Mouse (Mus musculus) myocyte (in vitro differentiated cells): ENCODE data around the gene Gldc. TPM values are rescaled to one million over a fixed set of nuclear protein-coding genes. Genes with fewer than 3 reads are reported as not detected.

Source experiments
- H3K27me3 ChIP-seq: one replicate; pipeline ENCODE4 v1.6.1; 2011; ENCODE audit not compliant: control insufficient read depth, insufficient read depth, insufficient read length
- H3K36me3 ChIP-seq: one replicate; pipeline ENCODE4 v1.6.1; 2011; ENCODE audit not compliant: control insufficient read depth, insufficient read depth
- H3K4me2 ChIP-seq: one replicate; pipeline ENCODE4 v1.6.1; 2011; ENCODE audit warnings: low read depth, control low read depth
- H3K4me3 ChIP-seq: one replicate; pipeline ENCODE4 v1.5.1; 2011; ENCODE audit warnings: mild to moderate bottlenecking, control low read depth, moderate library complexity
- H3K79me2 ChIP-seq: one replicate; pipeline ENCODE4 v1.6.1; 2011; ENCODE audit not compliant: control insufficient read depth, insufficient read depth
- H3ac ChIP-seq: one replicate; pipeline ENCODE4 v1.6.1; 2011; ENCODE audit not compliant: control insufficient read depth, insufficient read length
- CEBPB ChIP-seq: IDR thresholded peaks from 2 replicates; pipeline ENCODE4 v1.6.1; 2011; ENCODE audit warnings: mild to moderate bottlenecking, moderate library complexity; ENCODE audit not compliant: poor library complexity, insufficient read depth, severe bottlenecking
- E2F4 ChIP-seq: IDR thresholded peaks from one replicate; pipeline ENCODE4 v1.6.1; 2011; ENCODE audit warnings: mild to moderate bottlenecking, control low read depth, moderate library complexity; ENCODE audit not compliant: insufficient read depth
- MAX ChIP-seq: IDR thresholded peaks from one replicate; pipeline ENCODE4 v1.6.1; 2011; ENCODE audit warnings: low read depth, mild to moderate bottlenecking, control low read depth
- MYOD1 ChIP-seq, 3 experiments: IDR thresholded peaks; one replicate each; pipeline ENCODE4 v1.6.1; 2011; ENCODE audit warnings: control low read depth in 2 of 3, low read depth in 2 of 3, mild to moderate bottlenecking in 2 of 3, moderate library complexity in 1 of 3; ENCODE audit not compliant: insufficient read length in 2 of 3, control insufficient read depth in 1 of 3
- MYOG ChIP-seq, 3 experiments: IDR thresholded peaks; one replicate each; pipeline ENCODE4 v1.6.1; 2011; ENCODE audit warnings: control low read depth in 2 of 3, low read depth in 2 of 3, mild to moderate bottlenecking in 2 of 3; ENCODE audit not compliant: insufficient read length in 2 of 3, control insufficient read depth in 1 of 3, insufficient read depth in 1 of 3
- POLR2A ChIP-seq: IDR thresholded peaks from one replicate; pipeline ENCODE4 v1.6.1; 2011; ENCODE audit warnings: low read depth, mild to moderate bottlenecking, control low read depth, moderate library complexity; ENCODE audit not compliant: insufficient read length
- POLR2AphosphoS2 ChIP-seq: IDR thresholded peaks from one replicate; pipeline ENCODE4 v1.6.1; 2011; ENCODE audit warnings: low read depth, control low read depth; ENCODE audit not compliant: insufficient read length
- REST ChIP-seq: IDR thresholded peaks from one replicate; pipeline ENCODE4 v1.6.1; 2011; ENCODE audit warnings: mild to moderate bottlenecking, control low read depth, moderate library complexity; ENCODE audit not compliant: insufficient read depth, insufficient read length
- SRF ChIP-seq: IDR thresholded peaks from one replicate; pipeline ENCODE4 v1.6.1; 2011; ENCODE audit warnings: low read depth; ENCODE audit not compliant: control insufficient read depth, insufficient read length
- TCF12 ChIP-seq: IDR thresholded peaks from one replicate; pipeline ENCODE4 v1.6.1; 2011; ENCODE audit warnings: mild to moderate bottlenecking, control low read depth; ENCODE audit not compliant: poor library complexity, insufficient read depth, severe bottlenecking
- TCF3 ChIP-seq: IDR thresholded peaks from one replicate; pipeline ENCODE4 v1.6.1; 2011; ENCODE audit warnings: low read depth, control low read depth; ENCODE audit not compliant: insufficient read length
- USF1 ChIP-seq: IDR thresholded peaks from one replicate; pipeline ENCODE4 v1.6.1; 2011; ENCODE audit warnings: low read depth, mild to moderate bottlenecking, control low read depth, moderate library complexity
- polyA plus RNA-seq: library from polyadenylated mRNA; unstranded; fragments of >200 nt; fragmentation: generic; extraction: Trizol; gene quantifications from one replicate; pipeline ENCODE4 v1.2.1, GENCODE M21; 2012; ENCODE audit warnings: missing spikeins

The Gldc gene
- polyA plus RNA-seq, 1 experiment: 1.1 TPM

- Histone ChIP-seq H3K4me3 (no peak overlapping the region), H3K4me2 (no peak overlapping the region), H3ac (no peak overlapping the region), H3K27me3 (no peaks in the 10 kb centered on the region), H3K79me2 (peaks cover 83% of the 10 kb centered on the region), H3K36me3 (no peaks in the 10 kb centered on the region)
- TF ChIP-seq TCF12 (no peak), REST (no peak), POLR2A (no peak), SRF (no peak), USF1 (no peak), TCF3 (no peak), E2F4 (no peak), CEBPB (no peak)
These were observed 109.4 kb downstream of the Gldc start for GRCm38 (mm10) chr19:30065797-30066196.

DNA sequence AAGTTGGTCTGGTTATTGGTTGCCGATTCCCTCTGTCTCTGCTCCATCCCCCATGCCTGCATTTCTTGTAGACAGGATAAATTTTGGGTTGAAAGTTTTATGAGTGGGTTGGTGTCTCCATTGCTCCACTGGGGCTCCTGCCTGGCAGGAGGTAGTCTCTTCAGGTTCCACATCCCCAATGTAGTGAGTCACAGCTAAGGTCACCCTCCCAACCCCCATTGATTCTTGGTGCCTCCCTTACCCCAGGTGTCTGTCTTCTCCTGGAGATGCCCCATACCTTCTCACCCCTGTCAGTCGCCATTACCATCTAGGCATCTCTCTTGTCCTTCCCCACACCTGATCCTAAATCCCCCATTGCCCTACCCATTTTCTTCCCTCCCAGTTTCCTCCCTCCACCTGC, 121.0 kb downstream of the Gldc start:
- TF ChIP-seq SRF (no peak), MAX (no peak), REST (no peak), POLR2AphosphoS2 (no peak), TCF3 (no peak), CEBPB (no peak), POLR2A (no peak), MYOD1 (IDR thresholded peaks at IDR 0.05; ENCODE audit: control insufficient read depth in 1 of 3, insufficient read length in 2 of 3, low read depth in 2 of 3) (no peak), USF1 (no peak), E2F4 (no peak), TCF12 (no peak), MYOG (IDR thresholded peaks at IDR 0.05; ENCODE audit: control insufficient read depth in 1 of 3, insufficient read depth in 1 of 3, insufficient read length in 2 of 3, low read depth in 2 of 3) (no peak)
- H3K79me2 ChIP-seq: peaks cover 99% of the 10 kb centered on the region
- peaks cover 7% of the 10 kb centered on the region for H3K36me3 ChIP-seq
- no peak overlapping the region for H3K4me3 ChIP-seq
- H3ac ChIP-seq: no peak overlapping the region
- H3K4me2 ChIP-seq: no peak overlapping the region
- no peaks in the 10 kb centered on the region for H3K27me3 ChIP-seq

DNA sequence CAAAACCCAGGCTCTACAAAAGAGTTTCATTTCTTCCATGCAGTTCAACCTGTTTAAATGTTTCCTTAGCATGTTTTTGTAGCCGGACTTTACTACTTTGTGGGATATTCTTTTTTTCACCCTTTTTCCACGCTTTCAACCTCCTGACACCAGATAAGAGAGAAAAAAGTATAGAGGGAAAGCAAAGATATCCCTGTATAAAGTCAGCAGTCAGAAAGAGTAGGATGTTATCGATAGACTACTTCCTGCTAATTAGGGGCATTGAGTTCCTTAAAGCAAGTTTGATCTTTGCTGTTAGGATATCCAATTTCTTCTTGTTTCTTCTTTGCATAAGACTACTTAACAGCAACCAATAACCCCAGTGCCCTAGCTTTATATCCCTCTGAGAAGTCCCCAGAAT, 123.8 kb downstream of the Gldc start:
- Histone ChIP-seq H3K4me3 (no peak overlapping the region), H3K79me2 (peaks cover 99% of the 10 kb centered on the region), H3K36me3 (peaks cover 5% of the 10 kb centered on the region), H3K4me2 (no peak overlapping the region), H3ac (no peak overlapping the region), H3K27me3 (no peaks in the 10 kb centered on the region)
- TF ChIP-seq MAX (no peak), CEBPB (no peak), POLR2AphosphoS2 (no peak), USF1 (no peak), TCF3 (no peak), E2F4 (no peak), REST (no peak), TCF12 (no peak), POLR2A (no peak), MYOG (IDR thresholded peaks at IDR 0.05; ENCODE audit: control insufficient read depth in 1 of 3, insufficient read depth in 1 of 3, insufficient read length in 2 of 3, low read depth in 2 of 3) (no peak), SRF (no peak), MYOD1 (IDR thresholded peaks at IDR 0.05; ENCODE audit: control insufficient read depth in 1 of 3, insufficient read length in 2 of 3, low read depth in 2 of 3) (no peak)

DNA sequence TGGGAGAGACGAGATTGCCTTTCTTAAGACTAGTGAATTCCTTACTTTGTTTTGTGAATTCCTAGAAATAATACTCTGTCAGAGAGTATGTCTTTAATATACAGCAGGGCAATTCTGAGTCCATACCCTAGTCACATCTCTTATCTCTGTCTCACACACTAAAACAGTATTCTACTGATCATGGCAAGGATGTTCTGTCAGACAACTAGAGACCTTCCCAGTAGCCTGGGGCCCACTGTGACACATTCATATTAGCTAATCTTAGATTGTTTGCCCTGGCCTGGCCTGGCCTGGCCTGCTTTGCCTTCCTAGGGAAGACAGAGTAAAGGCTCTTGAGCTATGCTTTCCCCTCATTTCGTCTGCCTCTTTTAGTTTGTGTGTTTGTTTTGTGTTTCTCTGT, 124.6 kb downstream of the Gldc start:
- no peak for TF ChIP-seq TCF3
- no peak for TF ChIP-seq MYOD1 (IDR thresholded peaks at IDR 0.05; ENCODE audit: control insufficient read depth in 1 of 3, insufficient read length in 2 of 3, low read depth in 2 of 3)
- no peak for TF ChIP-seq TCF12
- no peak for TF ChIP-seq USF1
- no peak for TF ChIP-seq REST
- no peak for TF ChIP-seq POLR2AphosphoS2
- Histone ChIP-seq H3K79me2 (peaks cover 99% of the 10 kb centered on the region), H3K27me3 (no peaks in the 10 kb centered on the region), H3K4me3 (no peak overlapping the region), H3K4me2 (no peak overlapping the region), H3K36me3 (no peaks in the 10 kb centered on the region), H3ac (no peak overlapping the region)

Other genes starting within 250 kb of the Gldc start
- gene Trpd52l3, start 171.6 kb downstream of the Gldc start, polyA plus RNA-seq: not detected
- 17.2 TPM for gene Uhrf2, start 144.9 kb downstream of the Gldc start, polyA plus RNA-seq
- not detected for gene Mbl2, start 57.5 kb upstream of the Gldc start, polyA plus RNA-seq